8 mouse cellular contexts compared by ENCODE assay signal in genomic region chr4:40472700-40473530, GRCm38 (mm10). TPM values are rescaled to one million over a fixed set of nuclear protein-coding genes. Genes with fewer than 3 reads are reported as not detected.
DNase-seq lines count a peak whose midpoint lies in the region; ATAC-seq and TF ChIP-seq lines count a peak whose summit lies in the region.
"Had no signal": no experiment of that assay in that cellular context is flagged by ENCODE, and none has a peak within 500 bp of the region (broad histone marks: within the 10 kb centered on the region; RNA-seq: fewer than 3 reads in every experiment).

No protein-coding gene starts in this region.

- peak overlapping the region; percentile 37 for H3K4me3 ChIP-seq in lung, embryonic 14.5 days (ENCODE audit: low read depth, low read length)
- H3K4me3 ChIP-seq in embryonic facial prominence, embryonic 13.5 days, result peak overlapping the region; percentile 51
- peak overlapping the region; percentile 34 for H3K4me3 ChIP-seq in hindbrain, embryonic 11.5 days (ENCODE audit: low read depth, low read length)
- 0 out of 2 replicates have a peak overlapping the region, but pooled peaks have one; percentile 15 for H3K4me3 ChIP-seq in liver, embryonic 15.5 days (replicated peaks)
- peak overlapping the region; percentile 32 for H3K4me3 ChIP-seq in olfactory bulb, adult 2 months (ENCODE audit: insufficient read depth, low read depth, low read length)
- H3K4me3 ChIP-seq: myocyte had no signal

- H3K27me3 ChIP-seq in lung, embryonic 14.5 days (ENCODE audit: insufficient read depth, low read length), result peaks cover 23% of the 10 kb centered on the region
- H3K27me3 ChIP-seq in embryonic facial prominence, embryonic 13.5 days, result peaks cover 46% of the 10 kb centered on the region
- 0 out of 2 replicates have a peak, but pooled peaks cover 2% of the 10 kb centered on the region for H3K27me3 ChIP-seq in hindbrain, embryonic 11.5 days (ENCODE audit: control insufficient read depth, insufficient read depth, low read length)
- peaks cover 42% of the 10 kb centered on the region for H3K27me3 ChIP-seq in liver, embryonic 15.5 days

- peak; percentile 78 for DNase-seq in lung, embryonic 14.5 days
- no peak for DNase-seq in lung, postnatal 25 days (ENCODE audit: low spot score)
- DNase-seq in hindbrain, embryonic 11.5 days (ENCODE audit: low spot score), result peak; percentile 78

- H3K4me2 ChIP-seq in lung, embryonic 14.5 days, result peak overlapping the region; percentile 68
- H3K4me2 ChIP-seq in embryonic facial prominence, embryonic 13.5 days, result peak overlapping the region; percentile 87
- H3K4me2 ChIP-seq in hindbrain, embryonic 11.5 days (replicated peaks; ENCODE audit: low read depth, low read length), result peak overlapping the region; percentile 62
- peak overlapping the region; percentile 41 for H3K4me2 ChIP-seq in liver, embryonic 15.5 days

- H3K9ac ChIP-seq in lung, embryonic 14.5 days, result peak overlapping the region; percentile 44; the same call in 1 of the 2 replicates
- peak overlapping the region; percentile 59 for H3K9ac ChIP-seq in embryonic facial prominence, embryonic 13.5 days
- H3K9ac ChIP-seq in hindbrain, embryonic 11.5 days (ENCODE audit: low read depth, low read length), result peak overlapping the region; percentile 54
- no peak overlapping the region for H3K9ac ChIP-seq in liver, embryonic 15.5 days

- H3K27ac ChIP-seq in lung, embryonic 14.5 days (ENCODE audit: low read depth), result no peak overlapping the region
- H3K27ac ChIP-seq in embryonic facial prominence, embryonic 13.5 days, result no peak overlapping the region
- H3K27ac ChIP-seq in hindbrain, embryonic 11.5 days (ENCODE audit: low read depth, low read length), result no peak overlapping the region
- H3K27ac ChIP-seq in liver, embryonic 15.5 days (replicated peaks), result no peak overlapping the region
- no peak overlapping the region for H3K27ac ChIP-seq in olfactory bulb, adult 2 months (ENCODE audit: insufficient read depth, low read depth, low read length)

- ATAC-seq in lung, embryonic 14.5 days (ENCODE audit: insufficient read depth), result peak; percentile 92
- peak; percentile 43; the same call in 1 of the 2 replicates for ATAC-seq in embryonic facial prominence, embryonic 13.5 days (ENCODE audit: insufficient number of reproducible peaks, insufficient read depth, low FRiP score, low TSS enrichment, low read depth)
- ATAC-seq in hindbrain, embryonic 11.5 days (ENCODE audit: low FRiP score), result peak; percentile 93
- no peak for ATAC-seq in liver, embryonic 15.5 days (ENCODE audit: insufficient read depth)
- no peak for ATAC-seq in monocyte, adult 5-6 weeks (replicated peaks; ENCODE audit: insufficient number of reproducible peaks, low FRiP score, low TSS enrichment, poor library complexity, severe bottlenecking)

- TF ChIP-seq CTCF in lung, embryonic 14.5 days (IDR thresholded peaks at IDR 0.05; ENCODE audit: low read depth), result no peak
- TF ChIP-seq CTCF in olfactory bulb, adult 2 months (IDR thresholded peaks at IDR 0.05; ENCODE audit: insufficient read depth, low read depth, low read length), result no peak

- H3K36me3 ChIP-seq in lung, embryonic 14.5 days (ENCODE audit: insufficient read depth), result no peaks in the 10 kb centered on the region
- no peaks in the 10 kb centered on the region for H3K36me3 ChIP-seq in embryonic facial prominence, embryonic 13.5 days
- no peaks in the 10 kb centered on the region for H3K36me3 ChIP-seq in hindbrain, embryonic 11.5 days (ENCODE audit: control insufficient read depth, insufficient read depth, low read length)
- no peaks in the 10 kb centered on the region for H3K36me3 ChIP-seq in liver, embryonic 15.5 days (replicated peaks)

- TF ChIP-seq POLR2A in olfactory bulb, adult 2 months (IDR thresholded peaks at IDR 0.05; ENCODE audit: insufficient read depth, low read depth, low read length), result no peak

- no peaks in the 10 kb centered on the region for H3K9me3 ChIP-seq in lung, embryonic 14.5 days (ENCODE audit: low read depth, low read length)
- no peaks in the 10 kb centered on the region for H3K9me3 ChIP-seq in embryonic facial prominence, embryonic 13.5 days
- no peaks in the 10 kb centered on the region for H3K9me3 ChIP-seq in hindbrain, embryonic 11.5 days (ENCODE audit: control insufficient read depth, low read length)
- no peaks in the 10 kb centered on the region for H3K9me3 ChIP-seq in liver, embryonic 15.5 days (replicated peaks)

- WGBS in lung, embryonic 14.5 days, result 3% methylated on average over 52 of the region's 55 CpGs
- 4% methylated on average over 49 of the region's 55 CpGs for WGBS in embryonic facial prominence, embryonic 13.5 days
- 5% methylated on average over 50 of the region's 55 CpGs for WGBS in hindbrain, embryonic 11.5 days
- 5% methylated on average over 54 of the region's 55 CpGs for WGBS in liver, embryonic 15.5 days (ENCODE audit: insufficient replicate concordance)
- 6% methylated on average over 55 of the region's 55 CpGs for WGBS in olfactory bulb, adult 2 months

- no peaks in the 10 kb centered on the region for H3K4me1 ChIP-seq in lung, embryonic 14.5 days (ENCODE audit: insufficient read depth)
- peaks cover 13% of the 10 kb centered on the region for H3K4me1 ChIP-seq in embryonic facial prominence, embryonic 13.5 days
- H3K4me1 ChIP-seq in hindbrain, embryonic 11.5 days (replicated peaks; ENCODE audit: control insufficient read depth, insufficient read depth, low read length), result no peaks in the 10 kb centered on the region; the same call in 1 of the 2 replicates
- H3K4me1 ChIP-seq in liver, embryonic 15.5 days (replicated peaks), result no peaks in the 10 kb centered on the region
- peaks cover 6% of the 10 kb centered on the region; the same call in 1 of the 2 replicates for H3K4me1 ChIP-seq in olfactory bulb, adult 2 months (ENCODE audit: control insufficient read depth, insufficient read depth, low read length)

RNA-seq across cellular contexts. Expression of gene Tmem215, which starts 0.9 kb away (rescaled TPM):
- polyA plus RNA-seq in lung, embryonic 14.5 days (2014; fragmentation: Nextera tagmentation; extraction: Ambion mirVana), result 0.65 and 0.80 TPM in 2 replicates
- polyA plus RNA-seq in embryonic facial prominence, embryonic 13.5 days (2015; fragmentation: Nextera tagmentation; extraction: Ambion mirVana), result 0.44 and 0.59 TPM in 2 replicates
- 0.14 and 0.37 TPM in 2 replicates for polyA plus RNA-seq in hindbrain, embryonic 11.5 days (2014; fragmentation: Nextera tagmentation; extraction: Ambion mirVana)
- polyA plus RNA-seq in liver, embryonic 15.5 days (2015; fragmentation: Nextera tagmentation; extraction: Ambion mirVana), result 0.07 and 0.09 TPM in 2 replicates
- not detected in 2 replicates for polyA plus RNA-seq in olfactory bulb, adult 2 months (2012; ENCODE audit: insufficient read depth, insufficient read length, low replicate concordance, missing spikeins)
- not detected in 3 replicates for total RNA-seq in monocyte, adult 5-6 weeks (2017)
- polyA plus RNA-seq: myocyte had no signal

Comparison
In these comparisons a context has a peak if more than half of its experiments do, and no peak if none do; other contexts are left out.
1. ATAC-seq: peak in lung, embryonic 14.5 days (single experiment), embryonic facial prominence, embryonic 13.5 days (single experiment) and hindbrain, embryonic 11.5 days (single experiment); none in liver, embryonic 15.5 days (single experiment) and monocyte, adult 5-6 weeks (single experiment).
2. Peak in every context shown above with its lines, with median percentiles within 50 percentile points of each other: H3K4me2 ChIP-seq and H3K4me3 ChIP-seq.